Mouse (Mus musculus): ENCODE data around the gene Urgcp. TPM values are rescaled to one million over a fixed set of nuclear protein-coding genes. Genes with fewer than 3 reads are reported as not detected.
A peak's percentile ranks its signal among the peaks of the same experiment; 100 is the strongest.

Urgcp gene
- total RNA-seq, 4 experiments from 2014 or later: 72.1 to 78.9 (median 73.4) TPM

- DNase-seq (ENCODE audit: low spot score in 2 of 2): no peak
Observed at GRCm38 (mm10) chr11:5715179-5715578, 47.0 kb downstream of the Urgcp start.

GRCm38 (mm10) chr11:5707530-5708353 lies 54.4 kb downstream of the Urgcp start:
- peak; percentile 53 to 73 for DNase-seq (ENCODE audit: low spot score in 2 of 2)

GRCm38 (mm10) chr11:5706874-5707529 lies 55.2 kb downstream of the Urgcp start:
- peak in 1 of 2 experiments; percentile 26 for DNase-seq (ENCODE audit: low spot score in 2 of 2)

- DNase-seq (ENCODE audit: low spot score in 2 of 2): no peak
Observed at GRCm38 (mm10) chr11:5705972-5706371, 56.2 kb downstream of the Urgcp start.

- DNase-seq (ENCODE audit: low spot score in 2 of 2): no peak
Observed at GRCm38 (mm10) chr11:5703341-5703740, 58.8 kb downstream of the Urgcp start.

GRCm38 (mm10) chr11:5702957-5703332 lies 59.2 kb downstream of the Urgcp start:
- no peak for DNase-seq (ENCODE audit: low spot score in 2 of 2)

- DNase-seq (ENCODE audit: low spot score in 2 of 2): no peak
Observed at GRCm38 (mm10) chr11:5702271-5702956, 59.8 kb downstream of the Urgcp start.

GRCm38 (mm10) chr11:5701821-5702220 lies 60.4 kb downstream of the Urgcp start:
- DNase-seq (ENCODE audit: low spot score in 2 of 2): no peak

- DNase-seq (ENCODE audit: low spot score in 2 of 2): no peak
Observed at GRCm38 (mm10) chr11:5701300-5701699, 60.9 kb downstream of the Urgcp start.

- DNase-seq (ENCODE audit: low spot score in 2 of 2): no peak
Observed at GRCm38 (mm10) chr11:5700808-5701207, 61.4 kb downstream of the Urgcp start.

- DNase-seq (ENCODE audit: low spot score in 2 of 2): peak in 1 of 2 experiments; percentile 50
Observed at GRCm38 (mm10) chr11:5691775-5692174, 70.4 kb downstream of the Urgcp start.

- no peak for DNase-seq (ENCODE audit: low spot score in 2 of 2)
Observed at GRCm38 (mm10) chr11:5684283-5684682, 77.9 kb downstream of the Urgcp start.

GRCm38 (mm10) chr11:5682541-5682940 lies 79.6 kb downstream of the Urgcp start:
- DNase-seq (ENCODE audit: low spot score in 2 of 2): no peak

Other genes with a start within 250 kb of the Urgcp start
- 100 to 1,000 TPM in 2 of 4 experiments, 10 to 100 TPM in 2; 71.9 to 130 (median 98.1) TPM for gene Xbp1, start 241.7 kb downstream of the Urgcp start, total RNA-seq (2022)
- 10 to 100 TPM; 13.3 to 18.4 (median 15.2) TPM for gene Ccdc117, start 220.2 kb downstream of the Urgcp start, total RNA-seq (2022)
- not detected for gene Ankrd36, start 192.7 kb downstream of the Urgcp start, total RNA-seq (2022)
- gene Mrps24, start 46.7 kb downstream of the Urgcp start, total RNA-seq (2022): 10 to 100 TPM; 52.7 to 65.7 (median 61.7) TPM
- 10 to 100 TPM; 69.6 to 80.5 (median 78.1) TPM for gene Dbnl, start 26.1 kb upstream of the Urgcp start, total RNA-seq (2022)
- gene Pgam2, start 41.4 kb upstream of the Urgcp start, total RNA-seq (2022): 10 to 100 TPM; 10.6 to 18.9 (median 13.0) TPM
- gene Polm, start 75.6 kb upstream of the Urgcp start, total RNA-seq (2022): 10 to 100 TPM in 3 of 4 experiments, 1 to 10 TPM in 1; 9.2 to 17.6 (median 14.7) TPM
- gene Aebp1, start 99.6 kb upstream of the Urgcp start, total RNA-seq (2022): 10 to 100 TPM; 12.3 to 25.9 (median 19.4) TPM
- gene Pold2, start 115.9 kb upstream of the Urgcp start, total RNA-seq (2022): 10 to 100 TPM; 22.9 to 30.8 (median 25.1) TPM
- gene Myl7, start 136.4 kb upstream of the Urgcp start, total RNA-seq (2022): not detected
- gene Gck, start 187.7 kb upstream of the Urgcp start, total RNA-seq (2022): 1 to 10 TPM; 2.6 to 3.7 (median 3.5) TPM
- gene Ykt6, start 193.3 kb upstream of the Urgcp start, total RNA-seq (2022): 10 to 100 TPM; 69.3 to 77.7 (median 72.5) TPM

Measured in layer of hippocampus, adult 8-10 months (tissue).